Mouse (Mus musculus) liver, postnatal 0 days (tissue): ENCODE measurements at regions not wholly inside any gene's neighbourhood (a gene's known extent, or its start where the extent isn't known, plus 50 kb on each side); places are given as distances from the start of the nearest gene placed in this dataset.

Source experiments
- CTCF ChIP-seq: sonication (generic); IDR thresholded peaks from 2 replicates; pipeline ENCODE4 v1.5.1; 2016; ENCODE audit warnings: antibody characterized with exemption, low read depth
- EP300 ChIP-seq: IDR thresholded peaks from 2 replicates; pipeline ENCODE4 v1.6.1; 2016; ENCODE audit warnings: antibody characterized with exemption, low read depth, mild to moderate bottlenecking

DNA sequence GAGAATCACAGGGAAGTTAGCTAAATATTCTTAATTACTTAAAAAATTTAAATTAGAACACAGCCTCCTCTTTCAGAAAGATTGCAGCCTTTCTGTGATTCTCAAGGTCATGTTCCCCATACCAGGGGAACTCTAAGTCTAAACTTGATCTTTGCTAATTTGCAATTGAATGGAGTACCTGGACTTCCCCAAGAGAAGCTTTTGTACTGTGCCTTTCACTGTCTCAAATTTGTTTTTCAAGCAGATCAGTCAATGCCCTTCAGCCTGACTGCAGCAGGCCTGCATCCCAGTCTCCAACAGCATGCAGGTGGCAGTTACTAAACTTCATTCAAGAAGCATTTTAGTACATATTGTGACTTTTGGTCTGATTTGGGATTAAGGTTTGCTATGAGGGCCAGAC, 611.8 kb downstream of the Snca start:
- TF ChIP-seq CTCF (no peak), EP300 (no peak)
